Mouse (Mus musculus) kidney, adult 2 months (tissue): ENCODE data around the gene Selenoi.

Experiments used
- CTCF ChIP-seq: fragments of 200-500 bp; conservative IDR thresholded peaks from 2 replicates; pipeline ENCODE4 v1.5.1; 2011; ENCODE audit warnings: low read depth, mild to moderate bottlenecking, control low read depth, low read length, moderate library complexity, mixed read lengths; ENCODE audit not compliant: insufficient read depth, insufficient read length
- POLR2A ChIP-seq: fragments of 200-500 bp; IDR thresholded peaks from one replicate; pipeline ENCODE4 v1.6.1; 2011; ENCODE audit warnings: low read depth, low read length, control low read depth

GRCm38 (mm10) chr5:30220666-30221065, 11.7 kb upstream of the Selenoi start:
- TF ChIP-seq CTCF: no peak
- no peak for TF ChIP-seq POLR2A
